Mouse (Mus musculus) left cerebral cortex, postnatal 25 days (tissue): Measurements from ENCODE around the gene Rnf222. TPM values are rescaled to one million over a fixed set of nuclear protein-coding genes. Genes with fewer than 3 reads are reported as not detected.

Experiments
- total RNA-seq, 2 experiments: library from RNA; stranded (reverse); gene quantifications; 2 replicates each; pipeline ENCODE4 v1.2.3; 2021

The Rnf222 gene
- total RNA-seq, 2 experiments from 2014 or later, result not detected

Other genes starting within 250 kb of the Rnf222 start
- gene Myh10, start 197.0 kb upstream of the Rnf222 start, total RNA-seq, result 100 to 1,000 TPM; 197 to 215 TPM
- gene Ndel1, start 16.7 kb upstream of the Rnf222 start, total RNA-seq, result 100 to 1,000 TPM; 102 to 121 TPM
- gene Rpl26, start 13.0 kb downstream of the Rnf222 start, total RNA-seq, result 100 to 1,000 TPM; 679 to 691 TPM
- 1 to 10 TPM in 1 of 2 experiments, not detected in 1; 1.7 TPM for gene Odf4, start 38.5 kb downstream of the Rnf222 start, total RNA-seq
- gene Arhgef15, start 68.9 kb downstream of the Rnf222 start, total RNA-seq, result 10 to 100 TPM; 20.7 to 20.9 TPM
- gene Slc25a35, start 79.6 kb downstream of the Rnf222 start, total RNA-seq, result 1 to 10 TPM; 5.4 to 5.9 TPM
- gene Rangrf, start 86.6 kb downstream of the Rnf222 start, total RNA-seq, result 10 to 100 TPM; 14.1 to 16.7 TPM
- gene Pfas, start 119.9 kb downstream of the Rnf222 start, total RNA-seq, result 10 to 100 TPM; 17.3 to 18.9 TPM
- 10 to 100 TPM; 35.1 to 35.8 TPM for gene Ctc1, start 127.4 kb downstream of the Rnf222 start, total RNA-seq
- under 1 TPM; 0.73 to 0.99 TPM for gene Aurkb, start 157.1 kb downstream of the Rnf222 start, total RNA-seq
- 10 to 100 TPM; 29.1 to 29.5 TPM for gene Borcs6, start 171.2 kb downstream of the Rnf222 start, total RNA-seq
- 10 to 100 TPM; 16.9 to 18.2 TPM for gene Tmem107, start 182.3 kb downstream of the Rnf222 start, total RNA-seq
- 1,000 to 10,000 TPM; 1,099 to 1,151 TPM for gene Vamp2, start 199.9 kb downstream of the Rnf222 start, total RNA-seq
- 100 to 1,000 TPM in 1 of 2 experiments, 10 to 100 TPM in 1; 98.9 to 108 TPM for gene Per1, start 206.7 kb downstream of the Rnf222 start, total RNA-seq
- gene Hes7, start 231.9 kb downstream of the Rnf222 start, total RNA-seq, result under 1 TPM; 0.39 to 0.48 TPM
- gene 9130213A22Rik, start 234.0 kb downstream of the Rnf222 start, total RNA-seq, result 1 to 10 TPM in 1 of 2 experiments, under 1 TPM in 1; 0.44 to 1.1 TPM
- 1 to 10 TPM; 3.1 to 6.4 TPM for gene Aloxe3, start 237.3 kb downstream of the Rnf222 start, total RNA-seq